Mouse (Mus musculus): ENCODE measurements around the gene Ly6g.

- TF ChIP-seq TAL1 (IDR thresholded peaks at IDR 0.05; ENCODE audit: low read length) (no peak), GATA1 (IDR thresholded peaks at IDR 0.05; ENCODE audit: low read length) (no peak)
Observed at GRCm38 (mm10) chr15:75175506-75175905, 20.5 kb downstream of the Ly6g start.

Measured in erythroblast, embryonic 14.5 days (primary cell).